ENCODE assay signal across 17 mouse cellular contexts in the genomic region with DNA sequence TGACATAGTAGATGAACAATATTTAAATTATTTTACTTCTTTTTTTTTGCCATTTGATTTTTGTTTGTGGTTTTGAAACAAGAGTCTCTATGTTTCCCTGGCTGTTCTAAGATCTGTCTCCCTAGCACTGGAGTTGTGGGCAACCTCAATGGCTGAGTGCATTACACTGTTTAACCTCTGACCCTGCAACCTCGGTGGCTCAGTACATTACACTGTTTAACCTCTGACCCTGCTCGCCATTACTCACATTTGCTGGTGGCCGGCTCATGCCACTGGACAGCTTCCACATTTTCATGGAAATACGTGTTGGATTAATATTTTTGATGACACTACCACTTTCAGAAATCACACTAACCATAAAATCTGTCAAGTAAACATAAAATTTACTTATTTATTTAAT.
"Had no signal": no experiment of that assay in that cellular context is flagged by ENCODE, and none has a peak within 500 bp of the region (broad histone marks: within the 10 kb centered on the region; RNA-seq: fewer than 3 reads in every experiment).

No protein-coding gene starts in this region.

- H3K4me3 ChIP-seq: kidney, embryonic 15.5 days; left cerebral cortex, adult 2 months; liver, embryonic 12.5 days; liver, embryonic 15.5 days; lung, embryonic 15.5 days; midbrain, embryonic 13.5 days; myocyte had no signal

- H3K4me1 ChIP-seq: kidney, embryonic 15.5 days; liver, embryonic 12.5 days; liver, embryonic 15.5 days; lung, embryonic 15.5 days; midbrain, embryonic 13.5 days had no signal

- DNase-seq: kidney, adult 8-10 months; kidney, postnatal 14 days; layer of hippocampus, postnatal 36 days; lung, adult 18-20 months; lung, postnatal 10 days; lung, postnatal 36 days; thymus, adult 18-20 months; thymus, postnatal 36 days had no signal

- ATAC-seq: intestine, postnatal 0 days; liver, embryonic 12.5 days; midbrain, embryonic 13.5 days; midbrain, embryonic 16.5 days had no signal

- H3K27me3 ChIP-seq: kidney, embryonic 15.5 days; liver, embryonic 12.5 days; liver, embryonic 15.5 days; lung, embryonic 15.5 days; midbrain, embryonic 13.5 days had no signal

- H3K27ac ChIP-seq: kidney, embryonic 15.5 days; left cerebral cortex, adult 2 months; liver, embryonic 12.5 days; liver, embryonic 15.5 days; lung, embryonic 15.5 days; midbrain, embryonic 13.5 days had no signal

- H3K9me3 ChIP-seq: kidney, embryonic 15.5 days; liver, embryonic 12.5 days; liver, embryonic 15.5 days; lung, embryonic 15.5 days; midbrain, embryonic 13.5 days had no signal

- H3K9ac ChIP-seq: kidney, embryonic 15.5 days; liver, embryonic 12.5 days; liver, embryonic 15.5 days; lung, embryonic 15.5 days; midbrain, embryonic 13.5 days had no signal

- H3K4me2 ChIP-seq: kidney, embryonic 15.5 days; liver, embryonic 12.5 days; liver, embryonic 15.5 days; lung, embryonic 15.5 days; midbrain, embryonic 13.5 days had no signal
